Mouse (Mus musculus) ES-E14 (cell line): ENCODE measurements around the gene Fut8. TPM values are rescaled to one million over a fixed set of nuclear protein-coding genes. Genes with fewer than 3 reads are reported as not detected.

Experiments
- DNase-seq: peaks from one replicate; pipeline ENCODE4 v3.0.0-alpha.2; 2013; ENCODE audit warnings: low read depth, low spot score
- H3K27ac ChIP-seq: 2 replicates; pipeline ENCODE4 v1.5.1; 2012; ENCODE audit warnings: low read depth, mild to moderate bottlenecking, low read length, moderate library complexity, mixed read lengths; ENCODE audit not compliant: poor library complexity, insufficient read depth, severe bottlenecking
- H3K36me3 ChIP-seq: 2 replicates; pipeline ENCODE4 v1.6.1; 2012; ENCODE audit warnings: mild to moderate bottlenecking, low read length, moderate library complexity, mixed read lengths; ENCODE audit not compliant: control insufficient read depth, poor library complexity, insufficient read depth, severe bottlenecking
- H3K4me1 ChIP-seq, 2 experiments: fragments of 150-350 bp in 1 of 2; sonication (generic) in 1 of 2; 2 replicates each; pipeline ENCODE4 v1.6.1; 2012; ENCODE audit warnings: low read length in 2 of 2, mild to moderate bottlenecking in 1 of 2, mixed read lengths in 1 of 2; ENCODE audit not compliant: control insufficient read depth in 2 of 2, insufficient read depth in 2 of 2, poor library complexity in 1 of 2
- H3K4me3 ChIP-seq, 2 experiments: fragments of 150-350 bp in 1 of 2; sonication (generic) in 1 of 2; 2 replicates each; pipeline ENCODE4 v1.5.1; 2012; ENCODE audit warnings: low read length in 2 of 2, low read depth in 1 of 2, mild to moderate bottlenecking in 1 of 2, mixed read lengths in 1 of 2; ENCODE audit not compliant: insufficient read depth in 1 of 2, poor library complexity in 1 of 2, severe bottlenecking in 1 of 2
- H3K9ac ChIP-seq: 2 replicates; pipeline ENCODE4 v1.6.1; 2012; ENCODE audit warnings: low read depth, mild to moderate bottlenecking, low read length, mixed read lengths; ENCODE audit not compliant: poor library complexity, insufficient read depth, severe bottlenecking
- H3K9me3 ChIP-seq: fragments of 150-350 bp; sonication (generic); 2 replicates; pipeline ENCODE4 v1.6.1; 2012; ENCODE audit warnings: low read depth, mild to moderate bottlenecking, low read length; ENCODE audit not compliant: control insufficient read depth, insufficient read depth
- CHD2 ChIP-seq: IDR thresholded peaks from 2 replicates; pipeline ENCODE4 v1.6.1; 2014; ENCODE audit warnings: mild to moderate bottlenecking, low read depth, low read length, inconsistent platforms
- HCFC1 ChIP-seq: IDR thresholded peaks from 2 replicates; pipeline ENCODE4 v1.6.1; 2012; ENCODE audit warnings: low read length, inconsistent platforms, borderline replicate concordance; ENCODE audit not compliant: insufficient read depth
- MAFK ChIP-seq: IDR thresholded peaks from 2 replicates; pipeline ENCODE4 v1.6.1; 2014; ENCODE audit warnings: mild to moderate bottlenecking, low read depth, low read length, inconsistent platforms; ENCODE audit not compliant: insufficient read depth
- ZC3H11A ChIP-seq: IDR thresholded peaks from 2 replicates; pipeline ENCODE4 v1.6.1; 2012; ENCODE audit warnings: low read depth, mild to moderate bottlenecking, inconsistent platforms, low read length, borderline replicate concordance
- ZNF384 ChIP-seq: IDR thresholded peaks from 2 replicates; pipeline ENCODE4 v1.6.1; 2012; ENCODE audit warnings: low read depth, low read length, inconsistent platforms
- in situ Hi-C, 2 experiments: fragments of 600-800 bp; cut with MboI; formaldehyde crosslinking; loops; one replicate each; pipeline ENCODE4 v1.15.1; 2025; ENCODE audit warnings: low sequenced_read_pairs in 2 of 2, inconsistent platforms in 1 of 2; ENCODE audit not compliant: unreplicated experiment in 2 of 2
- total RNA-seq: library from RNA; depleted of rRNA; stranded (reverse); fragments of 300-350 nt; gene quantifications from 2 replicates; pipeline ENCODE4 v1.2.3, GENCODE M21; 2012

The Fut8 gene
- total RNA-seq, 1 experiment = 26.3 TPM

- Histone ChIP-seq H3K9ac (no peak overlapping the region), H3K4me1 (no peaks in the 10 kb centered on the region), H3K4me3 (no peak overlapping the region), H3K27ac (no peak overlapping the region), H3K9me3 (no peaks in the 10 kb centered on the region), H3K36me3 (no peaks in the 10 kb centered on the region)
- TF ChIP-seq ZNF384 (no peak), MAFK (no peak), CHD2 (no peak), ZC3H11A (no peak), HCFC1 (no peak)
- in situ Hi-C loops = no loop called here
- no peak for DNase-seq
Observed at GRCm38 (mm10) chr12:77216511-77217192, 21.3 kb upstream of the Fut8 start.

- no peak overlapping the region for H3K4me3 ChIP-seq
- no peaks in the 10 kb centered on the region for H3K9me3 ChIP-seq
- no peaks in the 10 kb centered on the region for H3K4me1 ChIP-seq
- H3K27ac ChIP-seq = no peak overlapping the region
- no peaks in the 10 kb centered on the region for H3K36me3 ChIP-seq
- in situ Hi-C loops = no loop called here
- no peak for TF ChIP-seq CHD2
- TF ChIP-seq ZNF384 = no peak
- TF ChIP-seq ZC3H11A = no peak
- no peak for TF ChIP-seq HCFC1
- TF ChIP-seq MAFK = no peak
- H3K9ac ChIP-seq = no peak overlapping the region
- no peak for DNase-seq
Observed at GRCm38 (mm10) chr12:77220616-77221015, 17.3 kb upstream of the Fut8 start.

DNA sequence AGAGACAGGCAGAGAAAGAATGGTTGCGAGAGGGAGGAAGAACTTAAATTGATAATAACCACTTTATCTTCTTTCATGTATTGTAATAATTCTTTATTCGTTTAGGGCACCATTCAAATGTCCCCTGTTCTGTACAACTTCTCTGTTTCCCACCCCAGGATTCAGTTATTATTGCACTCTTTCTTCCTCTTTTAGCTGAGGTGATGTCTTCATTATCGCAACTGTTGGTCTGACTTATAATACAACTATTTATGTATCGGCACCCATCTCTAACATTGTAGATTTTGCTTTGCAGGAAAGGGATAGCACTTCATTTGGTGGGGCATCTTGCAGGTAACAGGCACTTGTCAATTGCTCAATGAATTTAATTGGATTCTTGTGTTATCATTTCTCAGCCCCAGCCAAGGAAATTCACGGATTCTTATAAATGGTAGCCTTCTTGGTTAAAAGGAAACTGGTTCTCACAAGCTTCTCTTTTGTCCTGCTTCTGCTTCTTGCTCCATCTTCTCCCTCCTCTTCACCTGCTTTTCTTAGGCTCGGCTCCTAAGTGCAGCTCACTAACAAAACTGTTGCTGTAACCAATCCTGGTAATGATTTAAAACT, 15.6 kb upstream of the Fut8 start:
- H3K9ac ChIP-seq = no peak overlapping the region
- in situ Hi-C loops = no loop called here
- H3K4me1 ChIP-seq = no peaks in the 10 kb centered on the region
- no peak for DNase-seq
- H3K36me3 ChIP-seq = no peaks in the 10 kb centered on the region
- no peak overlapping the region for H3K4me3 ChIP-seq
- no peaks in the 10 kb centered on the region for H3K9me3 ChIP-seq
- TF ChIP-seq ZC3H11A (no peak), CHD2 (no peak), MAFK (no peak), HCFC1 (no peak)
- H3K27ac ChIP-seq = no peak overlapping the region

GRCm38 (mm10) chr12:77223595-77223994, 14.3 kb upstream of the Fut8 start:
- Histone ChIP-seq H3K9ac (no peak overlapping the region), H3K4me3 (no peak overlapping the region), H3K9me3 (no peaks in the 10 kb centered on the region), H3K4me1 (no peaks in the 10 kb centered on the region), H3K27ac (no peak overlapping the region), H3K36me3 (no peaks in the 10 kb centered on the region)
- in situ Hi-C loops = no loop called here
- TF ChIP-seq CHD2 (no peak), ZC3H11A (no peak), HCFC1 (no peak), ZNF384 (no peak), MAFK (no peak)
- DNase-seq = no peak
